Mouse (Mus musculus) heart, postnatal 4 days (tissue): ENCODE measurements around the gene Hypk. TPM values are rescaled to one million over a fixed set of nuclear protein-coding genes. Genes with fewer than 3 reads are reported as not detected.
A peak's percentile ranks its signal among the peaks of the same experiment; 100 is the strongest.

Source experiments
- DNase-seq: peaks from one replicate; pipeline ENCODE4 v3.0.0; 2021
- microRNA-seq, 2 experiments: library from miRNA; unstranded; fragments of <30 nt; microRNA quantifications; one replicate each; pipeline ENCODE4 v1.2.0; 2021 to 2022
- total RNA-seq, 2 experiments: library from RNA; stranded (reverse); gene quantifications; 2 replicates each; pipeline ENCODE4 v1.2.3; 2021

The Hypk gene
- total RNA-seq, 2 experiments from 2014 or later: 23.4 to 26.1 TPM

DNA sequence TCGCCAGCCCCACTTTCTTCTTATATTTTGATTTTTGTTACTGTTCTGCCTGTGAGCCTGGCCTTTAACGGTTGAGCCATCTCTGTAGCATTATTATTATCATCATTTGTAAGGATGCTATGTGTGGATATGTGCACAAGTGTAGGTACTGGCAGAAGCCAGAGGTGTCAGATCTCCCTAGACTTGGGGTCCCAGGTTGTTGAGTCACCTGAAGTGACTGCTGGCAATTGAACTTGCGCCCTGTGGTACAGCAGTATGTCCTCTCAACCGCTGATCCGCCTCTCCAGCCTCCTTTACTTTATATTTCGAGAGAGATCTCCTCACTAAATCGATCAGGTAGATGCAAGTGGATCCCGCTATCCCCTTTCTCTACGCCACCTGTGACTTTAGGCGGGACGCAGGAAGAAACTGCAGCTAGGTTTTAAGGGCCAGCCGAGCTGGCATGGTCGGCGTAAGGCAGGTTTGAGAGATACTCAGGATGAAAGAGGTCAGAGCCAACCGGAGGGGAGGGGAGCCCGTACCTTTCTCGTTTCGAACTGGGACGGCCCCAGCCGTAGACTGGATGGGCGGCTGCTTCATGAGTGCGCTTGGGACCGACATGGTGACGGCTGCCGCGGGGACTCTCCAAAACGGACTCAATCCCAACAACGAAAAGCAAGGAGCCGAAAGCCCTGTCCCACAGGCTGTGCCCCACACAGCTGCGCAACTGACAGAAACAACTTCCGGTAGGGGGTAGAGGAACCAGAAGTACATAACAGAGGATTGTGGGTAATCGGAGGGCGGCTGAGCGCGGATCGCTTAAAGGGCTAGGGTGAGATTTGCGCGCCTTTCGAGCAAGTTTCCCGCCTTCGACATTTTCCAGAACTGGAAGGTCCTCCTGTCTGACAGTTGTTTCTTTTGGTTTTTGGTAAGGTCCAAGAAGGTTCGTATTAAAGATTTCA, 53.1 kb downstream of the Hypk start, which contains the start of the genes Mfap1a and Wdr76:
TSS of gene Mfap1a (minus strand) at position 724 of the 941 bp plus-strand sequence.
TSS of gene Wdr76 (plus strand) at position 782 of the 941 bp plus-strand sequence.
- DNase-seq: peak; percentile 84

DNA sequence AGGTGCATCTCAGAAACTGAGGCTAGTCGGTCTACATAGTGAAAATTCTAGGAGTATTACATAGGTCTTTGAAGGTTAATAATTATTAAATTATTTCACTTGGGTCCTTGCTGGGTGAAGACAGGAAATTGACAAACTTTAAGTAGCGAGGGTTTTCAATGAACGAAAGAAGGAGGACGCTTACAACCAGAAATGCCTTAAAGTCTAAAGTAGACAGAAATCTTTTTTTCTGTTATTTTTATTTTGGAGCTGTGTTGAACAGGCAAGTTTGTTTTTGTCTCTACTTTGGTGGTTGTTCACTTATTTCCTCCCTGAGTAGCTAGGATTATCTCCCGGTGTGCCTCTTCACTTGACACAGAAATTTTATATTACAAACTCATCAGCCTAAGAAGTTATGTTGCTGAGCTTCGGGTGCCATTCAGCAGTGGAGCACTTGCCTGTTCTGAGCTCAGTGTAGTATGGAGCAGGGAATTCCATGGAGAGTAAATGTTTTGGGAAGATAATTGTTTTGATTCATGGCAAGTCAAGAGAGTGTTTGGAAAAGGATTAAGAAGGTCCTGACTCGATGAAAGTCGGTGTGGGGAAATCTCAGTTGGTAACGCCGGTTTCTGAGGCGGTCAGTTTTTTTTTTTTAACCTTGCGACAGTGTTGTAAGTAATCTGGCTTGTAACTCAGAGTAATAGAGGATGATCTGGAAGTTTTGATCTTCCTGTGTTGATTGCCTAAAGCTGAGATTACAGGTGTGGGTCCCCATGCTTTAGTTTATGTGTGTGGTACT, 54.3 kb downstream of the Hypk start:
- DNase-seq: no peak

GRCm38 (mm10) chr2:121507951-121508330, 54.9 kb downstream of the Hypk start:
- DNase-seq: no peak

Small RNAs within 50 kb of the gene (microRNA-seq; reads per million reads assigned to microRNA genes)
- 0 to 0.35 reads per million in 2 experiments for gene Gm22953

Other genes with a start within 250 kb of the Hypk start
- gene Trp53bp1, start 181.9 kb upstream of the Hypk start, total RNA-seq: 10 to 100 TPM; 66.8 to 67.9 TPM
- 10 to 100 TPM; 16.5 to 18.2 TPM for gene Map1a, start 163.7 kb upstream of the Hypk start, total RNA-seq
- 10 to 100 TPM; 22.4 to 22.8 TPM for gene Ppip5k1, start 97.9 kb upstream of the Hypk start, total RNA-seq
- gene Ckmt1, start 95.6 kb upstream of the Hypk start, total RNA-seq: 1 to 10 TPM; 1.1 to 2.9 TPM
- gene Strc, start 66.1 kb upstream of the Hypk start, total RNA-seq: not detected
- 100 to 1,000 TPM; 200 to 203 TPM for gene Pdia3, start 39.5 kb upstream of the Hypk start, total RNA-seq
- 1 to 10 TPM; 3.3 to 3.7 TPM for gene Catsper2, start 39.5 kb upstream of the Hypk start, total RNA-seq
- gene Ell3, start 9.0 kb upstream of the Hypk start, total RNA-seq: under 1 TPM in 1 of 2 experiments, not detected in 1; 0.31 TPM
- gene Serf2, start 4.1 kb upstream of the Hypk start, total RNA-seq: 100 to 1,000 TPM; 350 to 387 TPM
- under 1 TPM; 0.16 to 0.19 TPM for gene Serinc4, start 3.5 kb downstream of the Hypk start, total RNA-seq
- 10 to 100 TPM; 21.6 to 24.5 TPM for gene Mfap1b, start 20.8 kb downstream of the Hypk start, total RNA-seq
- gene Mfap1a, start 53.4 kb downstream of the Hypk start, total RNA-seq: 10 to 100 TPM; 25.2 to 27.4 TPM
- gene Wdr76, start 53.4 kb downstream of the Hypk start, total RNA-seq: 10 to 100 TPM; 11.1 to 12.9 TPM